21 mouse cellular contexts compared by ENCODE assay signal in the genomic region with DNA sequence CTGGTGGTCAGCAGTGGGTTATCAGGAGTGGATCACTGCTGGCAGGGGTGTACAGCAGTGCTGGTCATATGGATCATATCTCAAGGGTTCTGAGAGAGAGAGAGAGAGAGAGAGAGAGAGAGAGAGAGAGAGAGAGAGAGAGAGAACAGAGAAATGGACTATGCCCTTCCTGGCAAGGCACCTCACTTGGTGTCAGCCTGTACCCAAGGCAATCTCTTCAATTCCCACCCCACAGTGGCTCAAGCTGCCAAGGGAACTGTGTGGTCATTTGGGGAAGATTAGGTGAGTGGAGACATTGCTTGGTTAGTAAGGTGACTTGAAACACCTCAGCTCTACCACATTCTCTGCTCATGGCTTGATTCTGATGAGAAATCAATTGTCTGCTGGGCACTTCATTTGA.
DNase-seq lines count a peak whose midpoint lies in the region; ATAC-seq lines count a peak whose summit lies in the region.
"Had no signal": no experiment of that assay in that cellular context is flagged by ENCODE, and none has a peak within 500 bp of the region (broad histone marks: within the 10 kb centered on the region; RNA-seq: fewer than 3 reads in every experiment).

No protein-coding gene starts in this region.

- DNase-seq in kidney, adult 18-20 months: peak; percentile 11
- DNase-seq in kidney, adult 8-10 months: peak; percentile 31 to 32
- DNase-seq in kidney, postnatal 14 days: no peak
- peak; percentile 24 to 62 for DNase-seq in kidney, postnatal 25 days
- no peak for DNase-seq in kidney, postnatal 10 days
- DNase-seq in kidney, postnatal 36 days: peak; percentile 44 to 58
- DNase-seq in embryo, embryonic 10.5 days (ENCODE audit: low spot score): no peak
- DNase-seq: adrenal gland, adult 2 months; adrenal gland, postnatal 10 days; adrenal gland, postnatal 25 days; cerebellum, adult 11 months; cerebellum, adult 18-20 months; cerebellum, adult 8-10 months; cerebellum, adult 9-11 months; cerebellum, postnatal 14 days; cerebellum, postnatal 36 days had no signal

- no peak overlapping the region for H3K9ac ChIP-seq in kidney, embryonic 16.5 days (replicated peaks; ENCODE audit: low read length)
- H3K9ac ChIP-seq: embryonic facial prominence, embryonic 12.5 days; forebrain, embryonic 13.5 days; forebrain, embryonic 15.5 days had no signal

- H3K36me3 ChIP-seq in kidney, embryonic 16.5 days (ENCODE audit: insufficient read depth, low read length): no peaks in the 10 kb centered on the region
- H3K36me3 ChIP-seq: embryonic facial prominence, embryonic 10.5 days; embryonic facial prominence, embryonic 12.5 days; forebrain, embryonic 15.5 days had no signal

- H3K4me1 ChIP-seq in kidney, embryonic 16.5 days (ENCODE audit: insufficient read depth, low read length): no peaks in the 10 kb centered on the region
- H3K4me1 ChIP-seq: embryonic facial prominence, embryonic 10.5 days; embryonic facial prominence, embryonic 12.5 days; forebrain, embryonic 13.5 days; forebrain, embryonic 15.5 days had no signal

- H3K27me3 ChIP-seq in kidney, embryonic 16.5 days (ENCODE audit: insufficient read depth, low read length): no peaks in the 10 kb centered on the region
- H3K27me3 ChIP-seq: embryonic facial prominence, embryonic 12.5 days; forebrain, embryonic 13.5 days; forebrain, embryonic 15.5 days had no signal

- no peak overlapping the region for H3K4me3 ChIP-seq in kidney, embryonic 16.5 days (ENCODE audit: low read length)
- H3K4me3 ChIP-seq: embryonic facial prominence, embryonic 10.5 days; embryonic facial prominence, embryonic 12.5 days; forebrain, embryonic 13.5 days; forebrain, embryonic 15.5 days had no signal

- H3K4me2 ChIP-seq in kidney, embryonic 16.5 days (replicated peaks; ENCODE audit: low read depth, low read length): no peak overlapping the region
- H3K4me2 ChIP-seq: embryonic facial prominence, embryonic 12.5 days; forebrain, embryonic 13.5 days; forebrain, embryonic 15.5 days had no signal

- ATAC-seq in kidney, embryonic 16.5 days (ENCODE audit: low FRiP score, low TSS enrichment): no peak
- ATAC-seq: forebrain, embryonic 13.5 days; forebrain, embryonic 15.5 days had no signal

- peaks cover under 1% of the 10 kb centered on the region; the same call in 1 of the 2 replicates for H3K9me3 ChIP-seq in kidney, embryonic 16.5 days (ENCODE audit: low read length)
- H3K9me3 ChIP-seq: embryonic facial prominence, embryonic 10.5 days; embryonic facial prominence, embryonic 12.5 days; forebrain, embryonic 13.5 days had no signal

- no peak overlapping the region for H3K27ac ChIP-seq in kidney, embryonic 16.5 days (ENCODE audit: low read length)
- H3K27ac ChIP-seq: embryonic facial prominence, embryonic 10.5 days; embryonic facial prominence, embryonic 12.5 days; forebrain, embryonic 13.5 days; forebrain, embryonic 15.5 days had no signal

Comparison
In these comparisons a context has a peak if more than half of its experiments do, and no peak if none do; other contexts are left out.
1. DNase-seq: peak in kidney, adult 18-20 months (single experiment), kidney, adult 8-10 months (2 of 2), kidney, postnatal 25 days (2 of 2) and kidney, postnatal 36 days (2 of 2); none in kidney, postnatal 14 days (single experiment), kidney, postnatal 10 days (single experiment) and embryo, embryonic 10.5 days (single experiment).